Mouse (Mus musculus): Measurements from ENCODE around the gene Rps16.

DNA sequence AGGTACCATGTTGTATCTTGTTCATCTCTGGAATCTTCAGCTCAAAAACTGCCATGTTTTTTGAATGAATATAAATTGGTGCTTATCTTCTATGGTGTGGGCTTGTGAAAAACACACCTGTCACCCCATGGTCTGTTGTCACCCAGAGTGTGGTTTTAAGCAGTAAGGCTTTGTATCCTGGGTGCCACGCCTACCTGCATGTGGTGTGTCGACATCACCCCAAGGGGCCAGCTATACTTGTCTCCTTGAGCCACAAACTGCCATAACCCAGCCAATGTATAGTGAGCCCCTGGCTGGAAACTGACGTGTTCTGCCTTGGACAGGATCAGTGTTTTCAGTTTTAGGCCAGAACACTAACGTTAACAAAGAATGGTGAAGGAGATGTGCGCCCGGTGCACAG lies 33.7 kb downstream of the Rps16 start:
- no peak for TF ChIP-seq CTCF (IDR thresholded peaks at IDR 0.05; ENCODE audit: low read depth, low read length)
- TF ChIP-seq POLR2A (IDR thresholded peaks at IDR 0.05; ENCODE audit: insufficient read depth, low read length): no peak
- no peak for TF ChIP-seq EP300 (IDR thresholded peaks at IDR 0.05; ENCODE audit: insufficient read depth, low read depth, low read length)

Data from ES-Bruce4 (cell line).